Mouse (Mus musculus): Measurements from ENCODE around the gene Cdh8.
A peak's percentile ranks its signal among the peaks of the same experiment; 100 is the strongest.

Gene Cdh8

GRCm38 (mm10) chr8:99415966-99416781 is at the start of gene Cdh8:
TSS of gene Cdh8 (minus strand) at chr8:99416471.
- DNase-seq (ENCODE audit: extremely low spot score), result peak; percentile 72

GRCm38 (mm10) chr8:99446506-99446905 is 30.2 kb upstream of the Cdh8 start:
- no peak for DNase-seq (ENCODE audit: extremely low spot score)

- DNase-seq (ENCODE audit: extremely low spot score), result no peak
Measured at GRCm38 (mm10) chr8:99425901-99426300, 9.6 kb upstream of the Cdh8 start.

- DNase-seq (ENCODE audit: extremely low spot score), result no peak
Measured at GRCm38 (mm10) chr8:99421516-99421915, 5.2 kb upstream of the Cdh8 start.

GRCm38 (mm10) chr8:99419726-99420125 is 3.5 kb upstream of the Cdh8 start:
- no peak for DNase-seq (ENCODE audit: extremely low spot score)

GRCm38 (mm10) chr8:99417456-99417855 is 1.2 kb upstream of the Cdh8 start:
- no peak for DNase-seq (ENCODE audit: extremely low spot score)

- peak; percentile 41 for DNase-seq (ENCODE audit: extremely low spot score)
Measured at GRCm38 (mm10) chr8:99415076-99415965, 950 bp downstream of the Cdh8 start.

GRCm38 (mm10) chr8:99414483-99414921 is 1.8 kb downstream of the Cdh8 start:
- DNase-seq (ENCODE audit: extremely low spot score), result peak; percentile 14

- DNase-seq (ENCODE audit: extremely low spot score), result no peak
Measured at GRCm38 (mm10) chr8:99413877-99414482, 2.3 kb downstream of the Cdh8 start.

GRCm38 (mm10) chr8:99393908-99394307 is 22.4 kb downstream of the Cdh8 start:
- no peak for DNase-seq (ENCODE audit: extremely low spot score)

- DNase-seq (ENCODE audit: extremely low spot score), result no peak
Measured at GRCm38 (mm10) chr8:99370104-99370503, 46.2 kb downstream of the Cdh8 start.

GRCm38 (mm10) chr8:99369166-99369565 is 47.1 kb downstream of the Cdh8 start:
- no peak for DNase-seq (ENCODE audit: extremely low spot score)

- no peak for DNase-seq (ENCODE audit: extremely low spot score)
Measured at GRCm38 (mm10) chr8:99368449-99368848, 47.8 kb downstream of the Cdh8 start.

GRCm38 (mm10) chr8:99353923-99354322 is 62.3 kb downstream of the Cdh8 start:
- DNase-seq (ENCODE audit: extremely low spot score), result no peak

GRCm38 (mm10) chr8:99353221-99353620 is 63.0 kb downstream of the Cdh8 start:
- no peak for DNase-seq (ENCODE audit: extremely low spot score)

GRCm38 (mm10) chr8:99349456-99349855 is 66.8 kb downstream of the Cdh8 start:
- no peak for DNase-seq (ENCODE audit: extremely low spot score)

- no peak for DNase-seq (ENCODE audit: extremely low spot score)
Measured at GRCm38 (mm10) chr8:99348618-99349017, 67.7 kb downstream of the Cdh8 start.

GRCm38 (mm10) chr8:99339310-99339709 is 77.0 kb downstream of the Cdh8 start:
- DNase-seq (ENCODE audit: extremely low spot score), result no peak

GRCm38 (mm10) chr8:99327559-99327958 is 88.7 kb downstream of the Cdh8 start:
- no peak for DNase-seq (ENCODE audit: extremely low spot score)

- DNase-seq (ENCODE audit: extremely low spot score), result no peak
Measured at GRCm38 (mm10) chr8:99314561-99314960, 101.7 kb downstream of the Cdh8 start.

- DNase-seq (ENCODE audit: extremely low spot score), result no peak
Measured at GRCm38 (mm10) chr8:99304184-99304583, 112.1 kb downstream of the Cdh8 start.

- no peak for DNase-seq (ENCODE audit: extremely low spot score)
Measured at GRCm38 (mm10) chr8:99290201-99290600, 126.1 kb downstream of the Cdh8 start.

Measured in embryo, embryonic 9.5 days (tissue).